In genomic region chr17:13745373-13745772, GRCm38 (mm10) we compare ENCODE assay signal across 11 mouse cellular contexts. TPM values are rescaled to one million over a fixed set of nuclear protein-coding genes. Genes with fewer than 3 reads are reported as not detected.
DNase-seq lines count a peak whose midpoint lies in the region; ATAC-seq and TF ChIP-seq lines count a peak whose summit lies in the region.
"Had no signal": no experiment of that assay in that cellular context is flagged by ENCODE, and none has a peak within 500 bp of the region (broad histone marks: within the 10 kb centered on the region; RNA-seq: fewer than 3 reads in every experiment).

No protein-coding gene starts in this region.

- H3K27ac ChIP-seq in heart, embryonic 11.5 days (ENCODE audit: low read depth, low read length) = 0 out of 2 replicates have a peak overlapping the region, but pooled peaks have one; percentile 29
- H3K27ac ChIP-seq in lung, embryonic 14.5 days (ENCODE audit: low read depth) = 0 out of 2 replicates have a peak overlapping the region, but pooled peaks have one; percentile 2
- 0 out of 2 replicates have a peak overlapping the region, but pooled peaks have one; percentile 40 for H3K27ac ChIP-seq in hindbrain, embryonic 13.5 days
- no peak overlapping the region for H3K27ac ChIP-seq in neural tube, embryonic 15.5 days (replicated peaks)
- H3K27ac ChIP-seq: gastrocnemius, adult 2 months; liver, embryonic 13.5 days had no signal

- intact Hi-C loops in heart, postnatal 36 days (cut with DNase I) = no loop called here

- WGBS in heart, embryonic 11.5 days (ENCODE audit: insufficient replicate concordance) = 55% methylated on average over 2 of the region's 2 CpGs
- WGBS in lung, embryonic 14.5 days = 48% methylated on average over 2 of the region's 2 CpGs
- WGBS in lung, adult 2 months = 57% methylated on average over 2 of the region's 2 CpGs
- WGBS in hindbrain, embryonic 13.5 days = 41% methylated on average over 2 of the region's 2 CpGs
- 41% methylated on average over 2 of the region's 2 CpGs for WGBS in neural tube, embryonic 15.5 days

- no peak for TF ChIP-seq POLR2A in lung, adult 2 months (IDR thresholded peaks at IDR 0.05; ENCODE audit: borderline replicate concordance, extremely low read depth, low read depth, low read length)

- no peak for DNase-seq in heart, postnatal 36 days
- DNase-seq in lung, embryonic 14.5 days = peak; percentile 17
- DNase-seq in lung, adult 2 months = no peak
- DNase-seq in cerebellum, adult 11 months = no peak
- DNase-seq in thymus, postnatal 10 days (ENCODE audit: low spot score in 2 of 2) = no peak
- DNase-seq: liver, embryonic 13.5 days; right cerebral cortex, adult 18-20 months had no signal

- H3K27me3 ChIP-seq in heart, embryonic 11.5 days (ENCODE audit: control insufficient read depth, insufficient read depth, low read length) = no peaks in the 10 kb centered on the region
- no peaks in the 10 kb centered on the region for H3K27me3 ChIP-seq in lung, embryonic 14.5 days (ENCODE audit: insufficient read depth, low read length)
- no peaks in the 10 kb centered on the region for H3K27me3 ChIP-seq in hindbrain, embryonic 13.5 days
- no peaks in the 10 kb centered on the region for H3K27me3 ChIP-seq in neural tube, embryonic 15.5 days (replicated peaks)

- peaks cover 48% of the 10 kb centered on the region for H3K4me1 ChIP-seq in heart, embryonic 11.5 days (ENCODE audit: control insufficient read depth, insufficient read depth, low read length)
- peaks cover 43% of the 10 kb centered on the region for H3K4me1 ChIP-seq in lung, embryonic 14.5 days (ENCODE audit: insufficient read depth)
- H3K4me1 ChIP-seq in lung, adult 2 months (ENCODE audit: control insufficient read depth, insufficient read depth, low read length) = peaks cover 29% of the 10 kb centered on the region
- H3K4me1 ChIP-seq in hindbrain, embryonic 13.5 days (replicated peaks) = peaks cover 25% of the 10 kb centered on the region
- H3K4me1 ChIP-seq in neural tube, embryonic 15.5 days = peaks cover 26% of the 10 kb centered on the region

- TF ChIP-seq CTCF in lung, embryonic 14.5 days (IDR thresholded peaks at IDR 0.05; ENCODE audit: low read depth) = no peak
- no peak for TF ChIP-seq CTCF in lung, adult 2 months (IDR thresholded peaks at IDR 0.05; ENCODE audit: insufficient read depth, low read length)

- no peak for ATAC-seq in heart, embryonic 11.5 days (replicated peaks; ENCODE audit: insufficient number of reproducible peaks, low FRiP score, low TSS enrichment)
- ATAC-seq in lung, embryonic 14.5 days (ENCODE audit: insufficient read depth) = no peak
- peak; percentile 64; the same call in 1 of the 2 replicates for ATAC-seq in hindbrain, embryonic 13.5 days (ENCODE audit: low FRiP score)
- ATAC-seq in neural tube, embryonic 15.5 days (ENCODE audit: low FRiP score) = 0 out of 2 replicates have a peak, but pooled peaks have one; percentile 36

- H3K36me3 ChIP-seq in heart, embryonic 11.5 days (ENCODE audit: control insufficient read depth, insufficient read depth, low read length) = no peaks in the 10 kb centered on the region
- no peaks in the 10 kb centered on the region for H3K36me3 ChIP-seq in lung, embryonic 14.5 days (ENCODE audit: insufficient read depth)
- no peaks in the 10 kb centered on the region for H3K36me3 ChIP-seq in hindbrain, embryonic 13.5 days
- no peaks in the 10 kb centered on the region for H3K36me3 ChIP-seq in neural tube, embryonic 15.5 days
- H3K36me3 ChIP-seq: liver, embryonic 13.5 days had no signal

- peak overlapping the region; percentile 28; the same call in 1 of the 2 replicates for H3K9ac ChIP-seq in heart, embryonic 11.5 days (ENCODE audit: low read depth, low read length)
- H3K9ac ChIP-seq in lung, embryonic 14.5 days = no peak overlapping the region
- H3K9ac ChIP-seq in hindbrain, embryonic 13.5 days = no peak overlapping the region
- no peak overlapping the region for H3K9ac ChIP-seq in neural tube, embryonic 15.5 days (replicated peaks)
- H3K9ac ChIP-seq: liver, embryonic 13.5 days had no signal

- no peak overlapping the region for H3K4me3 ChIP-seq in heart, embryonic 11.5 days (ENCODE audit: low read depth, low read length)
- no peak overlapping the region for H3K4me3 ChIP-seq in lung, embryonic 14.5 days (ENCODE audit: low read depth, low read length)
- H3K4me3 ChIP-seq in lung, adult 2 months (replicated peaks; ENCODE audit: extremely low read depth, low read depth, low read length) = no peak overlapping the region
- H3K4me3 ChIP-seq in hindbrain, embryonic 13.5 days = no peak overlapping the region
- no peak overlapping the region for H3K4me3 ChIP-seq in neural tube, embryonic 15.5 days (replicated peaks)
- H3K4me3 ChIP-seq: gastrocnemius, adult 2 months; liver, embryonic 13.5 days had no signal

- no peak overlapping the region for H3K4me2 ChIP-seq in heart, embryonic 11.5 days
- no peak overlapping the region for H3K4me2 ChIP-seq in lung, embryonic 14.5 days
- no peak overlapping the region for H3K4me2 ChIP-seq in hindbrain, embryonic 13.5 days
- no peak overlapping the region for H3K4me2 ChIP-seq in neural tube, embryonic 15.5 days
- H3K4me2 ChIP-seq: liver, embryonic 13.5 days had no signal

- no peaks in the 10 kb centered on the region for H3K9me3 ChIP-seq in heart, embryonic 11.5 days (replicated peaks; ENCODE audit: control insufficient read depth, low read length)
- H3K9me3 ChIP-seq in lung, embryonic 14.5 days (ENCODE audit: low read depth, low read length) = no peaks in the 10 kb centered on the region
- H3K9me3 ChIP-seq in hindbrain, embryonic 13.5 days = no peaks in the 10 kb centered on the region
- no peaks in the 10 kb centered on the region for H3K9me3 ChIP-seq in neural tube, embryonic 15.5 days (replicated peaks)
- H3K9me3 ChIP-seq: liver, embryonic 13.5 days had no signal

RNA-seq across cellular contexts. Expression of gene Afdn, which starts 15.0 kb away (rescaled TPM):
- polyA plus RNA-seq in heart, embryonic 11.5 days (2014; fragmentation: Nextera tagmentation; extraction: Ambion mirVana) = 87.1 and 95.8 TPM in 2 replicates
- 100 to 1,000 TPM in 1 of 2 experiments, 10 to 100 TPM in 1; 86.4 to 102 TPM for total RNA-seq in heart, postnatal 36 days (2021)
- polyA plus RNA-seq in lung, embryonic 14.5 days (2014; fragmentation: Nextera tagmentation; extraction: Ambion mirVana) = 138 TPM in 2 replicates
- 52.2 and 78.2 TPM in 2 replicates for polyA plus RNA-seq in lung, adult 2 months (2012; rRNA removed)
- 124 and 136 TPM in 2 replicates for polyA plus RNA-seq in hindbrain, embryonic 13.5 days (2015; fragmentation: Nextera tagmentation; extraction: Ambion mirVana)
- polyA plus RNA-seq in neural tube, embryonic 15.5 days (2015; fragmentation: Nextera tagmentation; extraction: Ambion mirVana) = 90.4 and 124 TPM in 2 replicates

RNA-seq across cellular contexts. Expression of gene Tcte2, which starts 16.3 kb away (rescaled TPM):
- 2.5 and 5.5 TPM in 2 replicates for polyA plus RNA-seq in heart, embryonic 11.5 days (2014; fragmentation: Nextera tagmentation; extraction: Ambion mirVana)
- 1 to 10 TPM; 4.1 to 6.4 TPM for total RNA-seq in heart, postnatal 36 days (2021)
- polyA plus RNA-seq in lung, embryonic 14.5 days (2014; fragmentation: Nextera tagmentation; extraction: Ambion mirVana) = 5.1 and 5.8 TPM in 2 replicates
- 6.2 and 8.1 TPM in 2 replicates for polyA plus RNA-seq in lung, adult 2 months (2012; rRNA removed)
- polyA plus RNA-seq in hindbrain, embryonic 13.5 days (2015; fragmentation: Nextera tagmentation; extraction: Ambion mirVana) = 19.3 and 20.8 TPM in 2 replicates
- polyA plus RNA-seq in neural tube, embryonic 15.5 days (2015; fragmentation: Nextera tagmentation; extraction: Ambion mirVana) = 15.4 and 20.3 TPM in 2 replicates

Comparison
In these comparisons a context has a peak if more than half of its experiments do, and no peak if none do; other contexts are left out.
1. ATAC-seq: peak in hindbrain, embryonic 13.5 days (single experiment) and neural tube, embryonic 15.5 days (single experiment); none in heart, embryonic 11.5 days (single experiment) and lung, embryonic 14.5 days (single experiment).